Mouse (Mus musculus) CD4-positive, CD25-positive, alpha-beta regulatory T cell, adult 9 weeks (primary cell): ENCODE results near the gene C5ar1. TPM values are rescaled to one million over a fixed set of nuclear protein-coding genes. Genes with fewer than 3 reads are reported as not detected.

ENCODE experiments used
- polyA plus RNA-seq: library from polyadenylated mRNA; unstranded; fragments of 100-300 nt; shearing (Covaris generic); gene quantifications from one replicate; pipeline ENCODE4 v1.2.1, GENCODE M21; 2017

Gene C5ar1
- not detected for polyA plus RNA-seq

DNA sequence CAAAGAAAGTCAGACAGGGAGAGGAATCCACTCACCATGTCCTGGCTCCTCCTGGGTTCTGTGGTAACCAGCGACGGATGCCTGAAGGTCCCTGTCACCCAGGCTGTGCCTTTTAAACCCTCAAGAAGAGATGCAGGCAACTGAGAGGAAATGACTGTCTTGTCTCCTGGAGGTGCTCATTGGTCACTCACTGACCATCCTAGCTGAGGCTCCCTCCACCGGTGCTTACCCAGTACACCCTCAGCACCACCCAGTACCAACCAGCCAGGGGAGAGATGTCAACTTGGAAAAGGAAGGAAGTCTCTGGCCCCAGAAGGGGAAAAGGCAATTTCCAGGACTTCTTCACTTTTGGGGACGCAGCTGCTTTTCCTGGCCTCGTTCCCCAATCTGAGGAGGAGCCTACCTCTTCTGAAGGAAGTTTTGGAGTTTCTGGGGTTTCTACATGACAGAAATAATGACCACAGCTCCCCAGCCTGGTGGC, at the start of gene C5ar1:
Gene C5ar1 (minus strand): TSS at position 431 of the 481 bp plus-strand sequence.

DNA sequence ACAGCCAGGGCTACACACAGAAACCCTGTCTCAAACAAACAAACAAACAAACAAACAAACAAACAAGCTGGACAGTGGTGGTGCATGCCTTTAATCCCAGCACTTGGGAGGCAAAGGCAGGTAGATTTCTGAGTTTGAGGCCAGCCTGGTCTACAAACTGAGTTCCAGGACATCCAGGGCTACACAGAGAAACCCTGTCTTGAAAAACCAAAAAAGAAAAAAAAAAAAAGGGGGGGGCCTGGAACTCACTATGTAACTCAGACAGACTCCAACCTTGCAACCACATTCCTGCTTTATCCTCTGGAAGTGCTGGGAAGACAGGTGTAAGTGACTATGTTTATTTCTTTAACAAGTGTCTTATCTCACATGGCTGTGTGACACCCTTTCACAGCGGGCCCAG, 48.8 kb upstream of the C5ar1 start, which contains the start of gene Bbc3:
Gene Bbc3 (plus strand): TSS at position 301 of the 400 bp plus-strand sequence.

DNA sequence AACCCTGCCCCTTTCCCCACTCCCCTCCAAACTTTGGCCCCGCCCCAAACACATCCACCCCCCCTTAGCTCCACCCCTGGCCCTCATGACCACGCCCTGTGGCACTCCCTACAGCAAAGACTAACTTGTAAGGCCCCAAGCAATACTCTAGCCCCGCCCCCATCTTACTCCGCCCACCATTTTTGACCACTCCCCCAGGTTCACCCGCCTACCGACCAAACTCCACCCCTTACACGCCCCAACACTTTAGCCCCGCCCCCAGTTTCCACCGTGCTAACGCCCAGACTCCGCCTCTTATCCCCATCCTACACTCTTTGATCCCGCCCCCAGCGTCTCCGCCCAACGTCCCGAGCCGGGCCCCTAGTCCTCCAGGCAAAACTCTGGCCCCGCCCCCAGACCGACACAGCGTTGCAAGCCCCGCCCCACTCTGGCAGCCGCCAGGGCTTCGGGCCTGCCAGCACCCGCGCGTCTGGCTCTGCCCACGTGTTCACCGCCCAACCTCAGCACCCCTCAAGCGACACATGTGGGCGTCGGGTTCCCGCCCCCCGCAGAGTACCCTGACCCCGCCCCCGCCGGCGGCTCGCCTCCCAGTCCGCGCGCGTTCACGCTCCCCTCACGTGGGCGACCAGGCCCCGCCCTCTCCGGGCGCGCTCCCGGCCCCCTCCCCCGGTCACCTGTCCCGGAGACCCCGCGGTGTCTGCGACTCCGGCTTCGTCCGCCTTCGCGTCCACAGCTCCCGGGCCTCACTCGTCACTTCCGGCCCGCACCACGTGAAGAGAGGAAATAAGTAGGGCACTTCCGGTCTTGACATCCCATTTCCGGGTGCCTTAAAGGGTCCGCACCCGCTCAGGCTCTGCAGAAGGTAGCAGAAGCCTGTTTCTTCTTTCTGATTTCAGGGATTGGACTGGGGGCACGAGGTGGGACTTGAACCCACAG, 27.0 kb upstream of the C5ar1 start, which contains the start of gene Ccdc9:
Gene Ccdc9 (minus strand): TSS at position 770 of the 936 bp plus-strand sequence.

DNA sequence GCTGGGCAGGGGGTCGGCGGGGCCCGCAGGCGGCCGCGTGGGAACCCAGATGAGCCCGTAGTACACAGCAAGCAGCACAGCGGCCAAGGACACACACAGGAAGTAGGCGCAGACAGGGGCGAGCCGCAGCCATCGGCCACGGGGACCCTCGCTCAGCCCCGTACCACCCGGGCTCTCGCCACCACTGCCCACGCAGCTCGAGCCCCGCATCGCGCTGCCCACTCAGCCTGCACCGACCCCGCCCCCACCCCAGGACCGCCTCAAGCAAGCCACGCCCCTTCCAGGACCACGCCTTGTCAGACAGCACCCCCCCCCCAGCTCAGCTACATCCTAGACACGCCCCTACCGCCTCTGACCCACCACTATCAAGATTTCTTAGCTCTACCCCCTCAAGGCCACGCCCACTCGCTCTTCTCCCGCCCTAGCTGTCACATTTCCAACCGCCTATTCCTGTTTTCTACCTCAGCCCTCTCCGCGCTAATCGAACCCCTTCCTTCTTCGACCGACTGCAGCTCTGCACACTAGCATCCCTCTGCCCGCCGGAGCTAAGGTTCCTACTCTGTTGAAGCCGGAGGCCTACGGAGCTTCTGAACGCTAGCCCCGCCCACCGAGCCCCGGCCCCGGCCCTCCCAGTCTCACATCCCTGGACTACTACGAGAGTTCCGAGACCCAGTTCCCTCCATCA, 13.9 kb upstream of the C5ar1 start, which contains the start of gene Inafm1:
Gene Inafm1 (minus strand): TSS at position 537 of the 685 bp plus-strand sequence.

DNA sequence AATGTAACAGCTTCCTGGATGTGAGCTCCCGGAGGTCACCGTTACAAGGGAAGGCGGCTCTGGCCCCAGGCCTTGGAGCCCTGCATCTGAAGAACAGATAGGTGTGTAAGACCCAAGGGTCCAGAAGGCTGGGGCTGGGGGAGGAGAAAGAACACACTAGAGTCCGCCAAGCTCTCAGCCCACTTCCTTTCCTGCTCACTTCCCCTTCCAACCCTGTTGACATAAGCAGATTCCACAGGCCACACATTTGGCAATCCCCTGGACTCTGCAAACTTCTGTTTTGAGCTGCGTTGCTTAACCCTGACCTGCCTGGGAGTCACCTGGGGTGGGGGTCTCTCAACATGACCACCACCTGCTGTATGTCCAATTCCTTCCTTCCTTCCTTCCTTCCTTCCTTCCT, 15.3 kb downstream of the C5ar1 start, which contains the start of gene C5ar2:
Gene C5ar2 (minus strand): TSS at position 88 of the 400 bp plus-strand sequence.

DNA sequence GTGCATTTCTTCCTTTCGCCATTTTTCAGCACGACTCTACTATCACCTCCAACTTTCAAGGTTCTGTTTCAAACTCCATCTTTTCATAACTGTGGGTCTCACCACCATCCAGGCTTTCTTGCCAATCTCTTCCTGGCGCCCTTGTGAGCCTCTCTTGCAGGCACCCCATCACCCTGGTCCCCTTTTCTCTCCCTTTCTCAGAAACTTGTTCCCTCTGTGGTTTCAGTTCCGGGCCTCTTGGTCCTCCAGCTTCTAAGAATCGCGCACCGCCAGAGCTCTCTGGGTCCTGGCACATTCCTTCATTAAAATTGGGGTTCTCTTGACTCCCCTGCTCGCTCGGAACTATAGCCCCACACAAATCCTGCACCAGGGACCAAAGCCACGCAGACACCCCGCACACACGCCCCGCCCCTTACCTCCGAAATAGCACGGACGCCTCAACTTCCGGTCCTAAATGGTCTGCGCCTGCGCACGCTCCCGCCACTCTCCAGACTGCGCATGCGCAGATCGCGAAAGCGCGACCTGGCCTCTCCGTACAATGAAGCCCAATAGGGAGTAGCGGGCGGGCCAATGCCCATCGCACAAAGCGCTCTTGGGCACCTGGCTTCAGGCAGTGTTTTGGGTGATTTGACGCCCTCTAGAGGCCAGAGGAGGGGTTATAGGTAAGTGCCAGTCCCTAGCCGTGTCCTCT, 37.6 kb downstream of the C5ar1 start, which contains the start of gene Dhx34:
Gene Dhx34 (minus strand): TSS at position 456 of the 691 bp plus-strand sequence.

Other genes starting within 250 kb of the C5ar1 start
- 5.4 TPM for gene Bicra, start 211.6 kb downstream of the C5ar1 start, polyA plus RNA-seq
- gene Zfp541, start 197.7 kb downstream of the C5ar1 start, polyA plus RNA-seq: 0.06 TPM
- gene Napa, start 161.1 kb downstream of the C5ar1 start, polyA plus RNA-seq: 269 TPM
- gene Kptn, start 139.6 kb downstream of the C5ar1 start, polyA plus RNA-seq: 27.0 TPM
- not detected for gene Slc8a2, start 129.7 kb downstream of the C5ar1 start, polyA plus RNA-seq
- 42.9 TPM for gene Meis3, start 84.5 kb downstream of the C5ar1 start, polyA plus RNA-seq
- gene Dhx34, start 37.5 kb downstream of the C5ar1 start, polyA plus RNA-seq: 36.4 TPM
- gene C5ar2, start 15.4 kb downstream of the C5ar1 start, polyA plus RNA-seq: not detected
- 2.8 TPM for gene Inafm1, start 14.1 kb upstream of the C5ar1 start, polyA plus RNA-seq
- 60.6 TPM for gene Ccdc9, start 27.3 kb upstream of the C5ar1 start, polyA plus RNA-seq
- 4.4 TPM for gene Bbc3, start 48.9 kb upstream of the C5ar1 start, polyA plus RNA-seq
- 148 TPM for gene Sae1, start 128.3 kb upstream of the C5ar1 start, polyA plus RNA-seq
- 19.5 TPM for gene Zc3h4, start 141.4 kb upstream of the C5ar1 start, polyA plus RNA-seq
- 8.4 TPM for gene Tmem160, start 193.2 kb upstream of the C5ar1 start, polyA plus RNA-seq
- gene Npas1, start 218.2 kb upstream of the C5ar1 start, polyA plus RNA-seq: not detected